Mouse (Mus musculus): ENCODE data around the gene Foxd1. TPM values are rescaled to one million over a fixed set of nuclear protein-coding genes. Genes with fewer than 3 reads are reported as not detected.
A peak's percentile ranks its signal among the peaks of the same experiment; 100 is the strongest.

The Foxd1 gene
- polyA plus RNA-seq, 1 experiment from 2014 or later = not detected

- under 1% methylated on average over 68 of the region's 68 CpGs for WGBS
- peak overlapping the region; percentile 62 for H3K9ac ChIP-seq (ENCODE audit: low read depth, low read length)
- H3K9me3 ChIP-seq (ENCODE audit: control insufficient read depth, low read length) = no peaks in the 10 kb centered on the region
- H3K27me3 ChIP-seq (replicated peaks; ENCODE audit: control insufficient read depth, insufficient read depth, low read length) = peaks cover 52% of the 10 kb centered on the region
- no peak overlapping the region for H3K27ac ChIP-seq (ENCODE audit: low read length)
- H3K4me2 ChIP-seq (ENCODE audit: low read depth, low read length) = peak overlapping the region; percentile 86
- H3K4me1 ChIP-seq (ENCODE audit: control insufficient read depth, insufficient read depth, low read length) = peaks cover 7% of the 10 kb centered on the region
- H3K36me3 ChIP-seq (ENCODE audit: control insufficient read depth, insufficient read depth, low read length) = no peaks in the 10 kb centered on the region
- ATAC-seq = peak; percentile 66
- H3K4me3 ChIP-seq (ENCODE audit: low read length) = peak overlapping the region; percentile 48
Measured at GRCm38 (mm10) chr13:98390771-98391634, 37.0 kb downstream of the Foxd1 start.

- H3K4me2 ChIP-seq (ENCODE audit: low read depth, low read length) = peak overlapping the region; percentile 86
- H3K9ac ChIP-seq (ENCODE audit: low read depth, low read length) = 0 out of 2 replicates have a peak overlapping the region, but pooled peaks have one; percentile 62
- no peak overlapping the region for H3K27ac ChIP-seq (ENCODE audit: low read length)
- peak overlapping the region; percentile 48 for H3K4me3 ChIP-seq (ENCODE audit: low read length)
- no peaks in the 10 kb centered on the region for H3K9me3 ChIP-seq (ENCODE audit: control insufficient read depth, low read length)
- peaks cover 52% of the 10 kb centered on the region for H3K27me3 ChIP-seq (replicated peaks; ENCODE audit: control insufficient read depth, insufficient read depth, low read length)
- peaks cover 7% of the 10 kb centered on the region for H3K4me1 ChIP-seq (ENCODE audit: control insufficient read depth, insufficient read depth, low read length)
- 6% methylated on average over 4 of the region's 4 CpGs for WGBS
- ATAC-seq = no peak
- H3K36me3 ChIP-seq (ENCODE audit: control insufficient read depth, insufficient read depth, low read length) = no peaks in the 10 kb centered on the region
Measured at GRCm38 (mm10) chr13:98391635-98391990, 37.6 kb downstream of the Foxd1 start.

GRCm38 (mm10) chr13:98392031-98392430 lies 38.0 kb downstream of the Foxd1 start:
- no peak overlapping the region for H3K9ac ChIP-seq (ENCODE audit: low read depth, low read length)
- H3K9me3 ChIP-seq (ENCODE audit: control insufficient read depth, low read length) = no peaks in the 10 kb centered on the region
- peaks cover 7% of the 10 kb centered on the region for H3K4me1 ChIP-seq (ENCODE audit: control insufficient read depth, insufficient read depth, low read length)
- no peak overlapping the region for H3K4me3 ChIP-seq (ENCODE audit: low read length)
- H3K27me3 ChIP-seq (replicated peaks; ENCODE audit: control insufficient read depth, insufficient read depth, low read length) = peaks cover 52% of the 10 kb centered on the region
- H3K36me3 ChIP-seq (ENCODE audit: control insufficient read depth, insufficient read depth, low read length) = no peaks in the 10 kb centered on the region
- 34% methylated on average over 6 of the region's 6 CpGs for WGBS
- no peak overlapping the region for H3K4me2 ChIP-seq (ENCODE audit: low read depth, low read length)
- no peak for ATAC-seq
- H3K27ac ChIP-seq (ENCODE audit: low read length) = no peak overlapping the region

- no peaks in the 10 kb centered on the region for H3K36me3 ChIP-seq (ENCODE audit: control insufficient read depth, insufficient read depth, low read length)
- H3K4me1 ChIP-seq (ENCODE audit: control insufficient read depth, insufficient read depth, low read length) = peaks cover 7% of the 10 kb centered on the region
- ATAC-seq = no peak
- H3K4me2 ChIP-seq (ENCODE audit: low read depth, low read length) = no peak overlapping the region
- no peak overlapping the region for H3K27ac ChIP-seq (ENCODE audit: low read length)
- H3K9ac ChIP-seq (ENCODE audit: low read depth, low read length) = no peak overlapping the region
- H3K4me3 ChIP-seq (ENCODE audit: low read length) = no peak overlapping the region
- peaks cover 49% of the 10 kb centered on the region for H3K27me3 ChIP-seq (replicated peaks; ENCODE audit: control insufficient read depth, insufficient read depth, low read length)
- 26% methylated on average over 10 of the region's 10 CpGs for WGBS
- H3K9me3 ChIP-seq (ENCODE audit: control insufficient read depth, low read length) = no peaks in the 10 kb centered on the region
Measured at GRCm38 (mm10) chr13:98393356-98394070, 39.5 kb downstream of the Foxd1 start.

Other genes with a start within 250 kb of the Foxd1 start
- gene Arhgef28, start 147.8 kb upstream of the Foxd1 start, polyA plus RNA-seq (2015; fragmentation: Nextera tagmentation; extraction: Ambion mirVana) = 14.2 and 15.1 TPM in 2 replicates
- 29.7 and 30.8 TPM in 2 replicates for gene Utp15, start 91.2 kb upstream of the Foxd1 start, polyA plus RNA-seq (2015; fragmentation: Nextera tagmentation; extraction: Ambion mirVana)
- 17.2 and 17.8 TPM in 2 replicates for gene Ankra2, start 91.2 kb upstream of the Foxd1 start, polyA plus RNA-seq (2015; fragmentation: Nextera tagmentation; extraction: Ambion mirVana)
- not detected in 2 replicates for gene Gm21976, start 74.4 kb upstream of the Foxd1 start, polyA plus RNA-seq (2015; fragmentation: Nextera tagmentation; extraction: Ambion mirVana)
- gene Btf3, start 37.2 kb upstream of the Foxd1 start, polyA plus RNA-seq (2015; fragmentation: Nextera tagmentation; extraction: Ambion mirVana) = 549 and 610 TPM in 2 replicates
- gene Gm10320, start 137.8 kb downstream of the Foxd1 start, polyA plus RNA-seq (2015; fragmentation: Nextera tagmentation; extraction: Ambion mirVana) = 1.3 and 2.5 TPM in 2 replicates

All from intestine, embryonic 16.5 days (tissue).